Mouse (Mus musculus): ENCODE data around the gene Rnf103. TPM values are rescaled to one million over a fixed set of nuclear protein-coding genes. Genes with fewer than 3 reads are reported as not detected.
A peak's percentile ranks its signal among the peaks of the same experiment; 100 is the strongest.

Rnf103 gene
- polyA plus RNA-seq, 1 experiment from 2014 or later: 25.4 TPM

GRCm38 (mm10) chr6:71543686-71544499, 50.2 kb downstream of the Rnf103 start, which contains the start of gene Chmp3:
Gene Chmp3 (plus strand): TSS chr6:71543797.
- Histone ChIP-seq H3K9me3 (ENCODE audit: control insufficient read depth, low read length) (no peaks in the 10 kb centered on the region), H3K36me3 (ENCODE audit: control insufficient read depth, insufficient read depth, low read length) (0 out of 2 replicates have a peak, but pooled peaks cover 2% of the 10 kb centered on the region), H3K4me3 (ENCODE audit: low read depth, low read length) (peak within 1 kb of the TSS; percentile 93), H3K27me3 (ENCODE audit: control insufficient read depth, insufficient read depth, low read length) (no peaks in the 10 kb centered on the region), H3K4me1 (replicated peaks; ENCODE audit: control insufficient read depth, insufficient read depth) (0 out of 2 replicates have a peak, but pooled peaks cover 2% of the 10 kb centered on the region), H3K27ac (replicated peaks) (peak within 1 kb of the TSS; percentile 100), H3K9ac (ENCODE audit: low read length) (peak within 1 kb of the TSS; percentile 98), H3K4me2 (replicated peaks; ENCODE audit: low read depth) (peak within 1 kb of the TSS; percentile 62)
- ATAC-seq (ENCODE audit: low FRiP score, low TSS enrichment) (peak; percentile 99), DNase-seq (ENCODE audit: low spot score) (peak; percentile 97)
- under 1% methylated on average over 55 of the region's 59 CpGs for WGBS
- TF ChIP-seq CTCF (IDR thresholded peaks at IDR 0.05; ENCODE audit: low read depth): 0 out of 2 replicates have a peak, but pooled peaks have one; percentile 1
- peak; percentile 83 for TF ChIP-seq EP300 (optimal IDR thresholded peaks at IDR 0.05)

GRCm38 (mm10) chr6:71555507-71555951, 61.8 kb downstream of the Rnf103 start:
- Histone ChIP-seq H3K27me3 (ENCODE audit: control insufficient read depth, insufficient read depth, low read length) (no peaks in the 10 kb centered on the region), H3K36me3 (ENCODE audit: control insufficient read depth, insufficient read depth, low read length) (no peaks in the 10 kb centered on the region), H3K9me3 (ENCODE audit: control insufficient read depth, low read length) (no peaks in the 10 kb centered on the region), H3K4me2 (replicated peaks; ENCODE audit: low read depth) (no peak overlapping the region), H3K4me1 (replicated peaks; ENCODE audit: control insufficient read depth, insufficient read depth) (no peaks in the 10 kb centered on the region), H3K9ac (ENCODE audit: low read length) (no peak overlapping the region), H3K4me3 (ENCODE audit: low read depth, low read length) (no peak overlapping the region), H3K27ac (replicated peaks) (no peak overlapping the region)
- ATAC-seq (ENCODE audit: low FRiP score, low TSS enrichment): no peak
- WGBS: 65% methylated on average over 2 of the region's 2 CpGs
- DNase-seq (ENCODE audit: low spot score): no peak
- TF ChIP-seq CTCF (IDR thresholded peaks at IDR 0.05; ENCODE audit: low read depth) (no peak), EP300 (optimal IDR thresholded peaks at IDR 0.05) (no peak)

GRCm38 (mm10) chr6:71556826-71557225, 63.1 kb downstream of the Rnf103 start:
- Histone ChIP-seq H3K4me1 (replicated peaks; ENCODE audit: control insufficient read depth, insufficient read depth) (no peaks in the 10 kb centered on the region), H3K27ac (replicated peaks) (no peak overlapping the region), H3K9me3 (ENCODE audit: control insufficient read depth, low read length) (no peaks in the 10 kb centered on the region), H3K9ac (ENCODE audit: low read length) (no peak overlapping the region), H3K27me3 (ENCODE audit: control insufficient read depth, insufficient read depth, low read length) (no peaks in the 10 kb centered on the region), H3K36me3 (ENCODE audit: control insufficient read depth, insufficient read depth, low read length) (no peaks in the 10 kb centered on the region), H3K4me3 (ENCODE audit: low read depth, low read length) (no peak overlapping the region), H3K4me2 (replicated peaks; ENCODE audit: low read depth) (no peak overlapping the region)
- no peak for TF ChIP-seq EP300 (optimal IDR thresholded peaks at IDR 0.05)
- no peak for TF ChIP-seq CTCF (IDR thresholded peaks at IDR 0.05; ENCODE audit: low read depth)
- no peak for DNase-seq (ENCODE audit: low spot score)
- ATAC-seq (ENCODE audit: low FRiP score, low TSS enrichment): no peak
- 90% methylated on average over 2 of the region's 2 CpGs for WGBS

Other genes with a start within 250 kb of the Rnf103 start
- 79.1 and 79.7 TPM in 2 replicates for gene Krcc1, start 222.2 kb upstream of the Rnf103 start, polyA plus RNA-seq (2015; fragmentation: Nextera tagmentation; extraction: Ambion mirVana)
- gene Smyd1, start 171.7 kb upstream of the Rnf103 start, polyA plus RNA-seq (2015; fragmentation: Nextera tagmentation; extraction: Ambion mirVana): 0.30 and 0.56 TPM in 2 replicates
- not detected in 2 replicates for gene Cd8b1, start 171.1 kb upstream of the Rnf103 start, polyA plus RNA-seq (2015; fragmentation: Nextera tagmentation; extraction: Ambion mirVana)
- gene Cd8a, start 120.5 kb upstream of the Rnf103 start, polyA plus RNA-seq (2015; fragmentation: Nextera tagmentation; extraction: Ambion mirVana): 0.04 TPM in 1 of 2 replicates, not detected in the other
- gene Rmnd5a, start 53.3 kb upstream of the Rnf103 start, polyA plus RNA-seq (2015; fragmentation: Nextera tagmentation; extraction: Ambion mirVana): 11.3 and 13.5 TPM in 2 replicates
- gene Chmp3, start 49.9 kb downstream of the Rnf103 start, polyA plus RNA-seq (2015; fragmentation: Nextera tagmentation; extraction: Ambion mirVana): 88.5 and 91.4 TPM in 2 replicates
- gene Kdm3a, start 139.1 kb downstream of the Rnf103 start, polyA plus RNA-seq (2015; fragmentation: Nextera tagmentation; extraction: Ambion mirVana): 14.1 and 14.2 TPM in 2 replicates
- gene Reep1, start 213.7 kb downstream of the Rnf103 start, polyA plus RNA-seq (2015; fragmentation: Nextera tagmentation; extraction: Ambion mirVana): 6.7 and 7.5 TPM in 2 replicates

Measured in stomach, postnatal 0 days (tissue).